Mouse (Mus musculus): ENCODE results near the gene Hat1.
A peak's percentile ranks its signal among the peaks of the same experiment; 100 is the strongest.
"Not testable (repeated sequence)": the region's sequence is repeated elsewhere in the genome, so short reads cannot be mapped to it uniquely, and the experiment has no call there.

The Hat1 gene

DNA sequence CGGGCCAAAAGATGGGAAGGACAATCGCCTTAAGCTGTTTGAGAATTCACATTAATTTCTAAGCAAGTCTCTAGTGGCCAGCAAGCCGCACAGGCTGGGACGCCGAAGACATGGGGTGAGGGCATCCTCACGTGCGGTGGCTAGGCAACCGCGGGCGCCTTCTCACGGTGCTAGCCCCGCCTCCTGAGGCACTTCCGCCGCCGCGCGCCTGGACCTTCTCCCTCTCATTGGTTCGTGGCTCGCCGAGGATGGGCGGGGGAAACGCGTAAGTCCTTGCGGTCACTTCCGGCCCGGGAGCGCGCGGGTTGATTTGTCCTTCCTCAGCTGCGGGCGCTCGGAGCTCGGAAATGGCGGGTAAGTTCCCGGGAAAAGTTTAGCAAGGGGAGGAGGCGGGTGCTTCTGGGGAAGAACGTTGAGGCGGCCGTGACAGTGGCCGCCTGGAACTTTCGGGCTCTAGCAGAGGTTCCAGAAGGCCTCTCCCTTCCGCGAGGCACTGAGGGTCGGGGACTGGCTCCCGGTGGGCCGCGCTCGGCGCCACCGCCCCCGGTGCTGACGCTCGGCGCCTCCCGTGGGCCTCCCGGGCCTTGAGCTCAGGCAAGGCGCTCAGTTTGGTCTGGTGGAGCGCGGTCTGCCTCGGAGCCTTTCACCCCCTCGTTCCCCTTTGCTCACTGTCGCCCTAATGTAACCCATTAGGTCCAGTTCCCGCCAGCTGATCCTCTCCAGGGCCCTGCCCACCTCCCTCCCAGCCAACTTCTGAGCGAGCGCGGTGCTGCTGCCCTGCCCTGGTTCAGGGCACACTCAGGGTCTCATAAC, at the start of gene Hat1:
Gene Hat1, plus strand, starts transcription at position 8 of the 813 bp plus-strand sequence.
- DNase-seq (ENCODE audit: low spot score), result peak; percentile 94

DNA sequence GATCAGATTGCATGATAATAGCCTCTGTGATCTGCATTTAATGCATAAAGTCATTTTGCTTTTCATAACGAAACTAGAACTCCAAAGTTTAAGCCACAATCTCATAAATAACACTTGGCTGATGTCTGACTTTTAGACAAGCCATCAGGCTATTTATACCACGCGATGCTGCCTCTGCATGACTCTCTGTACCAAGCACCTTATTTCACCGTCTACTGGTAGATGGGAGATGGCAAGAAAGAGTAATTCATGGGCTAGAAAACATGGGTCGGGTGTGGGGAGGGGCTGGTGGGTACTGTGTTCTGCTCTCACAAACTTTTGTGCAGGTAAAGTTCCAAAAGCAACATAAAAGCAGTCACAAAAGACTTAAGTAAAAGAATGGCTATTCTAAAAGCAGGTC, 48.6 kb upstream of the Hat1 start:
- no peak for DNase-seq (ENCODE audit: low spot score)

DNA sequence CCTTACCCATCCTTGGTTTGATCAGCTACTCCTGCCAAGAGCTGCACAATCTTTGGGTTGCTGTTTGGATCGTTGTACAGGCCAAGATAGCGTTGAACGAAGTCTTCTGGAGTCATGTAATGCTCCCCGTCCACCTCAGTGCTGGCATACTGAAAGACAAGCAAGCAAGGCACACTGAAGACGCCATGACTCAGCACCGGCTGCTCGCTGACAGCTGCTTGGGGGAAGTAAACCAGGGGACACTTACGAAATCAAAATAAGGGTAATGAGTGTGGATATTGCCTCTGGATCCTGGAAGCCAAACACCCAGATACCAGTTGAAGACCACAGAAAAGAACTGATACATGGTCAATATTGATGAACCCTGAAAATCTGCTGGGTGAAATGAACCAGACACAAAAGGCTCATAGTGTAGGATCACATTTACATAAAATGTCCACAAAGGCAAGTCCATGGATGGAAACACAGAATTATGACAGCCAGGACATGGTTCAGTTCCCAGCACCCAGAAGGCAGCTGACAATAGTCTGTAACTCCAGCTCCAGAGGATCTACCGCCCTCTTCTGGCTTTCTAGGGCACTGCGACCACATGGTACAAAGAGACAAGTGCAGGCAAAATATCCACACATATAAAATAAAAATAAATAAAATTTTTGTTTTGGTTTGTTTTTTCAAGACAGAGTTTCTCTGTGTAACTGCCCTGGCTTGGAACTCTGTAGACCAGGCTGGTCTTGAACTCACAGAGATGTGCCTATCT, 44.7 kb upstream of the Hat1 start:
- no peak for DNase-seq (ENCODE audit: low spot score)

DNA sequence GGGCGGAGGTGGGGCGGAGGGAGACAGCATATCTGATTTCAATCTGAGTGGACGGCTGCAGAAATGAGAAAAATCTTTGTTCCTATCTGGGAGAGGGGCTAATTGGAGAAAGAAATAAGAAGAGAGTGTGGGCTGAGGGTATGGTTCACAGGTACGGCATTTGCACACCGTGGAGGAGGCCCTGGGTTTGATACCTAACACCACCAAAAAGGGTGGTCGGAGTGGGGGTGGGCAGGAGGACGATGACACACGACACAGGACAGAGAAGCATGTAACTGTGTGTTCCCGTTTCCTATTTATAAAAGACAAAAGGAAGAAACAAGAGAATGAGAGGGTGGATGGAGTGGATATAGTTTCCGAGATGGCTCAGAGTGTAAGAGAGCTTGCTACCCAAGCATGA, 41.6 kb upstream of the Hat1 start:
- no peak for DNase-seq (ENCODE audit: low spot score)

DNA sequence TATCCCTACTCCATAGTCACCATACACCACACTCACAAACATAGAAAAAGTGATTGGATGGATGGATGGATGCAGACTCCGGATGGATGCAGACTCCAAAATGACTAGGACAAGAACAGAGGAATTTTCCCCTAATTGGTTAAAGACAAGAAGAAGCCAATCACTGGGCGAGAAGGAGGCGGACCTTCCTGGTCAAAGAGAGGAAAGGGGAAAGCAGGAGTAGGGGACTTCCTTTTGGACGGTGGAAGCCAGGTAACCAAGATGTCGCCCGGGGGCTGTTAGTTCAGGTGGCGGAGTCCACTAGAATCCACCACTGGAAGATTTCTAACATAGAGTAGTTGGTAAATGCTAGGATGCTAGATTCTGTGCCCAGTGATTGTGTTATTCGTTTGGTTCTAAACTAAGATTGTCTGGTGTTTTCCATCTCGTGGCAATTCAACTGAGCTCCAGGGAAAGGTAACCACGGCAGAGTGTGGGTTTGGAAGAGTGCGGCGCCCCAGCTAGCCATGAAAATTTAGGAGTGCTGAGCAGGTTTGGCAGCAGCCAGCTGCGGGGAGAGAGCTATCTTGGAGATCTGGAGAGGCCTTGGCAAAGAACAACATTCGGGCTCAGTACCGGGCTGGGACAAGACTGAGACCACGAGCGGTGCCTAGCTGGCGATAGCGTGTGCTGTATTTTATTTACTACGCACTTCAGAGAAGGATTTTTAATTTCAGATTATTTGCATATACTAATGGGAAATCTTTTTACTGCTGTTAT, 40.8 kb upstream of the Hat1 start:
- DNase-seq (ENCODE audit: low spot score), result no peak

DNA sequence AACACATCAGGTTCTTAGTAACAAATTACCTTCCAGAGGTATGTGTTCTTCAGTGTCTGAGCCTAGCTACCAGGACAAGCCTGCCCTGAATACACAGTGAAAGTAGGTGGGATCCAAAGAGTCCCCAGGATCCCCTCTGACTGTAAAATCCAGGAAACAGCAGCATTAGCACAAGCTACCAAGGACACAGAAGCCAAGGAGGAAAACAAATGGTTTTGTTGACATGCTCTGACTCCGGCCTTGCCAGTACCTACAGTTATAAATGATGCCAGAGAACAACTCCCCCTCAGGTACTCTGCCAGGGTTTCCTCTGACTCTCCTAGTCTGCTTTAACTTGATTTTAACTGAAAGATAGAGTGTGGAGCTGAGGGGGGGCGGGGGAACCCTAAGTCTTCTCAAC, 39.2 kb upstream of the Hat1 start:
- no peak for DNase-seq (ENCODE audit: low spot score)

DNA sequence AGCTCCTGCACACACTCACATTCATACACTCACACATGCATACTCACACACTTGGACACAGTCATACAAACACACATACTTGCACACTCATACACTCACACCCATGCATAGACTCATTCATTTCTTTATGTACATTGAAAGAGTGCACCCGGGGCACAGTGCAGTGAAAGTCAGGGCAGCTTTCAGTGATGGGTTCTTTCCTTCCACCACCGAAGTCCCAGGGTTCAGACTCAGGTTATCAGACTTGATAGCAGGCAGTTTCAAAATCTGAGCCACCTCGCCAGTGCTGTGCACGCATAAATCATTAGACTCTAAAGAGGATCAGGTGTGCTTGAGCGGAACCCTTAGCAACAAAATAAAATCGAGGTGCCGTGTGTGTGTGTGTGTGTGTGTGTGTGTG, 38.6 kb upstream of the Hat1 start:
- DNase-seq (ENCODE audit: low spot score), result no peak

DNA sequence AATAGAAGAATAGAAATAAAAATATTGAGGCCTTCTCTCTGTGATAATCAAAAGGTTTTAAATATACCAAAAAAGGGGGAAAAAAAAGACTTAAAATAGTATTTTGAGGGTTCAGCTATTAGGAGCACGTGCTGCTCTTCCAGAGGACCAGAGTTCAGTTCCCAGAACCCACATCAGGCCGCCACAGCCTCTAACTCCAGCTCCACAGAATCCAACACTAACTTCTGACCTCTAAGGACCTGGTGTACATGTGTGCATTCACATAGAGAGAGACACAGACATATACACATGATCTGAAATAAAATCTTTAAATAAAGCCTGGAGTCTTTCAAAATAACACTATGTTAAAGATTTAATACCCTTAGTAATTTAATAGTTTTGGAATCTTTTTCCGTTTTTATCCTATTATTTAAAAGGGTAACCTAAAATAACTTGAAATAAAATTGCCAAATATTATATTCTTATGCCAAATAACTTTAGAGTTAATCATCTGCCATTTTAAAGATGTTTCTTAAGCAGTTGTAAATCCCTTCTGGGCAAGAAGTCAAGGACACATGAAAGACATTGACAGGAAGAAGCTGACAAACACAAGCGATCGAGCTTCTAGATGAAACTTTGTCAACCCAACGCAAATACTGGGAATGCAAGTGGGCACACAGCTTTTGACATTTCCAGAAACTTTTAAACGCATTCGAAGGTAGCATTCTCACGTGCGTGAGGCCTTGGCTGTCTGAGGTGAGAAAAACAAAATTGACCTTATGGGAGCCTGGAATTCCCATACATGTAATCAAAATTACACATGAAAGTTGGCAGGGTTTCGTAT, 37.6 kb upstream of the Hat1 start:
- no peak for DNase-seq (ENCODE audit: low spot score)

DNA sequence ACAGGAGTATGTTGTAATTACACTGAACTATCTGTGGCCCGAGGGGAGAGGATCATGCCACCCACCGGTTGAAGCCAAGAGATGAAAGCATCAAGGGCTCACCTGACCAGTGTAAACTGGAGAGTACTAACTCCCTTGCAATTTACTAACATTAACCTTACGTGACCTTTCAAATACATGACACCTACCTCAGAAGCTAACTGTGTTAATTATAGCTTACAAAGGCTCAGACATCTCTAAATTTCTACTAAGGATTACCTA, 37.1 kb upstream of the Hat1 start:
- DNase-seq (ENCODE audit: low spot score), result no peak

DNA sequence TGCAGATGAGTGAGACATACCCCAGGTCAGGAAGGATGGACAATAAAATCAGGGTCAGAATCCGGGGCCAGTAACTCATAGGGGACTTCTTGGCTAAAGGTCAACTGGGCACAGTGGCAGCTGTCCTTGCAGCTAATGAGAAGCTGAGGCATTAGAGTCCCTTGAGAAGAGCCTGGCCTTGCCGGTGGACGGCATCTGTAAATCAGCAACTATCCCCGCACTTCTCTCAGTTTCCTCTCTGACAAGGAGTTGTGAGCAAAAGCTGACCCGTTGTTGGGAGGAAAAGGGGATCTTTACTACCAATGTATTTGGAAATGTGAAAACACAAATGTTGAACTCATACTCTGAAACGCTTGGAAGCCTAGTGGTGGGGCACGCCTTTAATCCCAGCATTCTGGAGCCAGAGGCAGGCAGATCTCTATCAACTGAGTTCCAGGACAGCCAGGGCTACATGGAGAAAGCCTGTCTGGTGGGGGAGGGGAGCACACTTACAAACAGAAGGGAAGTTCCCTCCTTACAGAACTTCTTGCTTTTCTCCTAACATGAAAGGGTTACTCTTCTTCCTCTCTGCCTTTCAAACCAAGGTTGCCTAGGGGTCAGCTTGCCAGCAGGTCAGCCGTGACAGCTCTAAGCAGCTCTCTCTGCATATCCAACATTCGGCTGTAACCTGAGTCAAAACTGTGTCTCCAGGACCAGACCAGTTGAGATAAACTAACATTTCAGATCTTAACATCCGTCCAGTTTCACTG, 35.3 kb upstream of the Hat1 start:
- no peak for DNase-seq (ENCODE audit: low spot score)

DNA sequence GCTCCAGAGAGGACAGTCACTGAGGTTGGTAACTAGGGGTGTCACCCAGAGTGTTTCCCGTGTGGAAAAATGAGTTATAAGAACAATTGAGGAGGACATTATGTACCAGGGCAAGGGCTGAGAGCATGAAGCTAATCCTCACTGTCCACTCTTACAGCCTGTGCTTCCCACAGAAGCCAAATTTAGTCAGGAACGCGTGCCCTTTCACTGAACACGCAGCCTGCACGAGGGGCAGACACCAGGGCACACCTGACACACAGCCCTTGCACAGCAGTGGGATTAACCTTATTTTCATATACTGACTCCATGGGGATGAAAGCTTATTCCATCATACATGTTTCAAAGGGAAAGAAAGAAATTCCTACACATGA, 34.7 kb upstream of the Hat1 start:
- DNase-seq (ENCODE audit: low spot score), result no peak

DNA sequence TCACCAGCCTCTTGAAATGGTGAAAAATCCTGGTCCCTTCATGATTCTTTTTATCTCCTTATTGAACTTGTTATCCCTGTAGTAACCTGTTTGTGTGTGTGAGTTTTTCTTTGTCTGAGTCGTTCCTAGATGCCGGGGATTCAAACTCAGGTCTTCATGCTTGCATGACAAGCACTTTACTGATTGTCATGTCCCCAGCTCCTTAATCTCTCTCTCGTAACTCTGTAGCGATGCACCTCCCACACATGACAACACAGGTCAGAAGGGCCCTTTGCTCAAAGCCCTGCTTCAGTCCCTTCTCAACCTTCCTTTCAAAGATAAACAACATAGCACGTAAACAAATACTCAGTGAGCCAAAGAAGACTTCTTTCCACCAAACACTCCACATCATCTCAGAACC, 30.4 kb upstream of the Hat1 start:
- no peak for DNase-seq (ENCODE audit: low spot score)

DNA sequence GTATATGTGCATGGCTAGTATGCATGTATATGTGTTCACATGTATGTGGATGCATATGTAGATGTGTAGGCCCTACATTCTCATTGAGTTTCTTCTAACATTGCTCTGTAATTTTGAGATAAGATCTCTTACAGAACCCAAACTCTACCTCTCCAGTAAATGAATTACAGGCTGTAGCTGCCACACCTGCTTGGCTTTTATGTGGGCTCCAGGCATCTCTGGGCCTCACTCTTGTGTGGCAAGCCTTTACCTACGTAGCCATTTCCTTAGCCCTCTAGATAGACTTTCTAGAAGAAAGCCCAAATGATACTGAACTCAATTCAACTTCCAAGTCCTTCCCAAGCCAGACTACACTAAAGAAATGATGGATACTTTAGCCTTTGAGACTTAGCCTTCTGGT, 28.6 kb upstream of the Hat1 start:
- DNase-seq (ENCODE audit: low spot score), result no peak

DNA sequence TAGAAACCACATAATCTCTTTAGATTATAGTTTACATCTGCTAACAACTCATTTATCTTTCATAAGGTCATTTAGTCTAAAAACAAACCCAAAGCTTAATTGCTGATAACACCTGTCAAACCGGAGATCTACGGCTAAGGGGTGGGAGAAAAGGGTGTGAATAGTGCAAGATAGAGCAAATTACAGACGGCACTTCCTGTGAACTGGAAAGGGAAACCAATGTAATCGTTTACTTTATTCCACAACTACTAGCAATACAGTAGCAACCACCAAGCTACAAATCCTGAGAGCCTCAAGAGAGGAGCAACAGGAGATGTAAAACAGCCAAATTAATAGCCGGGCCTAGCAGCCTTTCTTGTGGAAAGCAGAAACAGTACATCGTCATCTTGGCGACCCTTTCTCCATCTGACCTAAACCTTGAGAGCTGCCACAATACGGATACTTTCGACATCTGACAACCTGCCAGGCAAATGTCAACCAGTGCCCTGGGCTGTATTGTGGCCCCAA, 22.1 kb upstream of the Hat1 start:
- no peak for DNase-seq (ENCODE audit: low spot score)

DNA sequence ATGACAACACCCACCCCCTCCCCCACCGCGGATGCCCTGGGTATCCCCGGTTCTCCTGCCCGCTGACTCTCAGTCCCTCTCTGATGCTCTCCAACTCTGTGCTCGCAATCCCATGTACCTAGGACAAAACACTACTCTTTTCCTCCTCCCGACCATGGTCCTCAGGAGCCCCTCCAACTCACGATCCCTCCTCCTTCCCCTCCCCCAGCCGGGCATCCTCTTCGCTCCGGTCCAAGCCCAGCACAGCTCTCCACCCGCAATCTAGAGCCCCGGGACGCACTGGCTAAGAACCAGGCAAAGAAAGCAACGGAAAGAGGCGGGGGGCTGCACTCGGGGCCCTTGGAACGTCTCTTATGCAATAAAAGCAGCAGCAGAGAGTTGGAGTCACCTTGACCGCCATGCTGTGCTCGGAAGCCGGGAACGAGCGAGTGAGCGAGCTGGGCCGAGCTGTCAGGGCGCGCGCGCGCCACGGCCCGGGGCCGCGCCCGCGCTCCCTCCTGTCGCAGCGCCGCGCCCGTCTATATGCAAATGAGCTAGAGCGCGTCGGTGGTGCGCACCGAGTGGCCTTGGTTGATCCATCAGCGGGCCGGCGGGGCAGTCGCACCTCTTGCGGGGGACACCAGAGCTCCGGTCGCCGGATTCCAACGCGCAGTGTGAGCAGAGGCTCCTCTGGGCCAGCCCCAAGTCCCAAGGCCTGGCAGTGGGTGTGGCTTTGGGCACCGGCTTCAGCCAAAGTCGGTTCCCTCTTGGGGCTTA, 21.5 kb upstream of the Hat1 start, which contains the start of gene Slc25a12:
Gene Slc25a12, minus strand, starts transcription at position 625 of the 756 bp plus-strand sequence.
- DNase-seq (ENCODE audit: low spot score), result peak; percentile 56

DNA sequence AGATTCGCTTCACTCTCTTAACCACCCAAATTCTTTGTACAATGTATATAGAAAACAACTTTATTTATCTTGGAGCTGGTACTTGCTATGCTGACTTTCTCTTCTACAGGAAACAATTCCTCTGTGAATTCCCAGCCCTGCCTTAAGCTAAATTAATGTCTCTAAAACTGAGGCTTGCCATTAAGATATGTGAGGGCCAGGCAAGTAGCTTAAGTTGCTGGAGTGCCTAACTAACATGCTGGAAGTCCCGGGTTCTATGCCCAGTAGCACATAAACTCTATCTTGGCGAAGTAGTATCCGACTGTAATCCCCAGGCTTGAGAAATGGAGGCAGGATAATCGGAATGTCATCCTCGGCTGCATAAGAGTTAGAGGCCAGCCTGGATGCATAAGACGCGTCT, 20.7 kb upstream of the Hat1 start:
- DNase-seq (ENCODE audit: low spot score), result no peak

DNA sequence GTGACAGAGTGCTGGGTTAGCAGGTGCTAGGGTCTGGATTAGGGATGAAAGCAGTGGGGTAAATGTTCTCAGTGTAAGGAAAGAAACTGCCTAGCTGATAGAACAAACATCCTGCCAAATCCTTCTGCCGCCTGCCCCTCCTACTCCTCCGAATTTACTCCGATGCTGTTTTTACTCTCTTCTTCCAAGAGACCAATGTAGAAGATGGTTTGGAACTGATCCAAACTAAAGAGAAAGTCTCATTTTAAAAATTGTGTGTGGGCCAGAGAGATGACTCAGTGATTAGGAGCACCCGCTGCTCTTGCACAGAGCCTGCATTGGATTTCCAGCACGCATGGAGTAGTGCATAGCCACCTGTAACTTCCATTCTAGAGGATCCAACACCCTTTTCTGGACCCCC, 17.0 kb upstream of the Hat1 start:
- no peak for DNase-seq (ENCODE audit: low spot score)

DNA sequence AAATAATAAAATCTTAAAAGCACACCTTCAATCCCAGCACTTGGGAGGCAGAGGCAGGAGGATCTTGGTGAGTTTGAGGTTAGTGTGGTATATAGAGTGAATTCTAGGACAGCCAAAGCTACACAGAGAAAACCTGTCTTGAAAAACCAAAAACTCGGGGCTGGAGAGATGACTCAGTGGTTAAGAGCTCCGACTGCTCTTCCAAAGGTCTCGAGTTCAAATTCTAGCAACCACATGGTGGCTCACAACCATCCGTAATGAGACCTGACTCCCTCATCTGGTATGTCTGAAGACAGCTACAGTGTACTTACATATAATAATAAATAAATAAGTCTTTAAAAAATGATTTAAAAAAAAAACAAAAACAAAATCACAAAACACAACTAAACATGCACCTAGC, 16.5 kb upstream of the Hat1 start:
- DNase-seq (ENCODE audit: low spot score), result not testable (repeated sequence)

DNA sequence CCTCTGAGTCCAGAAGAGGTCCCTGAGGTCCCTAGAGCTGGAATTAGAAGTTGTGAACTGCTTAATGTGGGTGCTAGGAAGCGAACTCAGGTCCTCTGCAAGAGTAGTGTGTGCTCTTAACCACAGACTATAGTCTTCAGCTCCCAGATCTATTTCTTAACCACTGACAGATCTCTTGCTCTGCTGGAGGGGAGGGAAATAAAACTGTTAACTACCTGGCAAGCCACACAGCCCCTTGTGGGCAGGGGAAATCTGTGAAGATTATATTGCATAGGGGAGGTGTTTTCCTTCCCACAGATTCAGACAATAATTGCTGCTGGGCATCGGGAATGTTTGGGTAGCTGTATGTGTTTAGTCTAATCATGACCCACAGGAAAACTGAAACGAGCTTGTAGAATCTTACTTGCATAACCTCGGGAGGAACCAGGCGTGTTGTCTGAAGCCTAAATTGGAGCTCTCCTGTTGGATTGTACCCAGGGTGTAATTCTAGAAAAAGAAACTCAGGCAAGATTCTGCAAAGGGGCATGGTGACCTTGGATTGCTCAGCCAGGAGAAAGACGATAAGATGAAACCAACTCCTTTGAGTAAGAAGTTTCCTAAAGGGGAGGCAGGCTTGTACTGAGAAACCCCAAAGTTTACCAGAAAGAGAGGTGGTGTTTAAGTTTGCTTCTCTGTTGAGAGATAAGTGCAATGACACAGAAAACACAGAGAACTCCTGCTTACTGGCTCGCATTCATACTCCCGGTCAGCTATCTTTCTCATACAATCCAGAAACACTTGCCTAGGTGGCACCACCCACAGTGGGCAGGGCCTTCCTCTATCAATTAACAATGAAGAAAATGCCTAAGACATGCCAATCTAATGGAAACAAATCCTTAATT, 14.2 kb upstream of the Hat1 start:
- DNase-seq (ENCODE audit: low spot score), result no peak
